Mouse (Mus musculus): ENCODE results near the gene Zfp385b.
"Not testable (repeated sequence)": the region's sequence is repeated elsewhere in the genome, so short reads cannot be mapped to it uniquely, and the experiment has no call there.

Zfp385b gene

GRCm38 (mm10) chr2:77476444-77476843, 343.0 kb downstream of the Zfp385b start:
- DNase-seq (ENCODE audit: extremely low read depth, low read depth, low spot score): no peak

- DNase-seq (ENCODE audit: extremely low read depth, low read depth, low spot score): no peak
Observed at GRCm38 (mm10) chr2:77472254-77472837, 347.1 kb downstream of the Zfp385b start.

- DNase-seq (ENCODE audit: extremely low read depth, low read depth, low spot score): no peak
Observed at GRCm38 (mm10) chr2:77470716-77471115, 348.7 kb downstream of the Zfp385b start.

- no peak for DNase-seq (ENCODE audit: extremely low read depth, low read depth, low spot score)
Observed at GRCm38 (mm10) chr2:77461413-77461812, 358.0 kb downstream of the Zfp385b start.

GRCm38 (mm10) chr2:77460011-77460410, 359.4 kb downstream of the Zfp385b start:
- DNase-seq (ENCODE audit: extremely low read depth, low read depth, low spot score): no peak

- no peak for DNase-seq (ENCODE audit: extremely low read depth, low read depth, low spot score)
Observed at GRCm38 (mm10) chr2:77458431-77458830, 361.0 kb downstream of the Zfp385b start.

- DNase-seq (ENCODE audit: extremely low read depth, low read depth, low spot score): no peak
Observed at GRCm38 (mm10) chr2:77457120-77457519, 362.3 kb downstream of the Zfp385b start.

GRCm38 (mm10) chr2:77456602-77457001, 362.8 kb downstream of the Zfp385b start:
- DNase-seq (ENCODE audit: extremely low read depth, low read depth, low spot score): no peak

- no peak for DNase-seq (ENCODE audit: extremely low read depth, low read depth, low spot score)
Observed at GRCm38 (mm10) chr2:77454341-77454937, 365.0 kb downstream of the Zfp385b start.

- DNase-seq (ENCODE audit: extremely low read depth, low read depth, low spot score): no peak
Observed at GRCm38 (mm10) chr2:77453786-77454185, 365.7 kb downstream of the Zfp385b start.

- not testable (repeated sequence) for DNase-seq (ENCODE audit: extremely low read depth, low read depth, low spot score)
Observed at GRCm38 (mm10) chr2:77450017-77450416, 369.4 kb downstream of the Zfp385b start.

GRCm38 (mm10) chr2:77448951-77449480, 370.4 kb downstream of the Zfp385b start:
- no peak for DNase-seq (ENCODE audit: extremely low read depth, low read depth, low spot score)

GRCm38 (mm10) chr2:77444282-77444681, 375.2 kb downstream of the Zfp385b start:
- no peak for DNase-seq (ENCODE audit: extremely low read depth, low read depth, low spot score)

- DNase-seq (ENCODE audit: extremely low read depth, low read depth, low spot score): no peak
Observed at GRCm38 (mm10) chr2:77440591-77440990, 378.8 kb downstream of the Zfp385b start.

GRCm38 (mm10) chr2:77436241-77436759, 383.1 kb downstream of the Zfp385b start:
- DNase-seq (ENCODE audit: extremely low read depth, low read depth, low spot score): no peak

- DNase-seq (ENCODE audit: extremely low read depth, low read depth, low spot score): no peak
Observed at GRCm38 (mm10) chr2:77419476-77419875, 400.0 kb downstream of the Zfp385b start.

- no peak for DNase-seq (ENCODE audit: extremely low read depth, low read depth, low spot score)
Observed at GRCm38 (mm10) chr2:77418078-77418477, 401.4 kb downstream of the Zfp385b start.

- no peak for DNase-seq (ENCODE audit: extremely low read depth, low read depth, low spot score)
Observed at GRCm38 (mm10) chr2:77412171-77412570, 407.3 kb downstream of the Zfp385b start.

GRCm38 (mm10) chr2:77411612-77412011, 407.8 kb downstream of the Zfp385b start:
- no peak for DNase-seq (ENCODE audit: extremely low read depth, low read depth, low spot score)

- DNase-seq (ENCODE audit: extremely low read depth, low read depth, low spot score): no peak
Observed at GRCm38 (mm10) chr2:77409521-77410135, 409.8 kb downstream of the Zfp385b start.

GRCm38 (mm10) chr2:77408972-77409371, 410.5 kb downstream of the Zfp385b start:
- DNase-seq (ENCODE audit: extremely low read depth, low read depth, low spot score): no peak

- DNase-seq (ENCODE audit: extremely low read depth, low read depth, low spot score): no peak
Observed at GRCm38 (mm10) chr2:77402329-77402728, 417.1 kb downstream of the Zfp385b start.
